Mouse (Mus musculus): ENCODE measurements around the gene Ube2l3.

Ube2l3 gene

DNA sequence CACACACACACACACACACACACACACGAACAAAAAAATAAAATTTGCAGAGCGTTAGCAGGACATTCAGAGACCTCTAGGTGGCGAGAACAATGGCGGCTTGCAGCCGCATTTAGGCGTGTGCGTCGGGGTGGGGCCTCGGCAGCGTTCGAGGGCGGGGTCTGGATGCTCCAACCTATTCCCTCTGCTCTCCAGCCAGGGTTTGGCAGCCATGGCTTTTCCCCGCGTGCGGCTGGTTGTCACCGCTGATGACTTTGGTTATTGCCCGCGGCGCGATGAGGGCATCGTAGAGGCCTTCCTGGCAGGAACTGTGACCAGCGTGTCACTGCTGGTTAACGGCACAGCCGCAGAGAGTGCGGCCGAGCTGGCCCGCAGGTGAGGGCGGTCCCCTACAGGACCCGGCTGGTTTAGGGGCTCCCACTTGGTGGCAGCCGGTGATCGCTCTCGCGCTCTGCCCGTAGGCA lies 55.6 kb downstream of the Ube2l3 start, which contains the start of gene Ccdc116:
Ccdc116 (minus strand) TSS at position 458 of the 464 bp plus-strand sequence.
- DNase-seq (ENCODE audit: low read depth): no peak

DNA sequence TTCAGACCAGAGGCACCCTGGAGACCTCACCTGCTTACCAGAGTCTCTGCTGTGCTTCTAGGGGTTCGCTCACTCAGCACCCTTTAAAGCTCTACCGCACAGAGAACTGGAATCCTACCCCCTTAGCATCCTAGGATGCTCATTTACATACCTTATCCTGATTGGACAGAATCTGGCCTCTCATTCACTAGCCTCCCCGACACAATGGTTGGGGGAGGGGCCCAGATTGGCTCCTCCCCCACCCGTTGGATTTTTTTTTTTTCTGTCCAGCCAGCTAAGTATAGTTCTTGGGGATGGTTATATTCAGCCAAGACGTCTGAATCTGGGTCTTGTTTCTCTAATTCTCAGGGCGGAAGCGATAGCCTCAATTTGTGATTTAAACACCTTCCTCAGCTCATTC lies 58.1 kb downstream of the Ube2l3 start, which contains the start of gene Ydjc:
Ydjc (plus strand) TSS at position 283 of the 400 bp plus-strand sequence.
- DNase-seq (ENCODE audit: low read depth): peak; percentile 57

DNA sequence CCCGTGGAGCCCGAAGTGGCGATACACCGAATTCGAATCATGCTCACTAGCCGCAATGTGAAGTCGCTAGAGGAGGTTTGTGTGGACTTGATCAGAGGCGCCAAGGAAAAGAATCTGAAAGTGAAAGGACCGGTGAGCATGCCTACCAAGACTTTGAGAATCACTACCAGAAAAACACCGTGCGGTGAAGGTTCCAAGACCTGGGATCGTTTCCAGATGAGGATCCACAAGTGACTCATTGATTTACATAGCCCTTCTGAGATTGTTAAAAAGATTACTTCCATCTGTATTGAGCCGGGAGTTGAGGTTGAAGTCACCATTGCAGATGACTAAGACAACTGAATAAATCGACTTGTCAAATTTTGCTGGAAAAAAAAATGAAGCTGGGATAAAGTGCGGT lies 65.1 kb downstream of the Ube2l3 start:
- DNase-seq (ENCODE audit: low read depth): peak; percentile 24

DNA sequence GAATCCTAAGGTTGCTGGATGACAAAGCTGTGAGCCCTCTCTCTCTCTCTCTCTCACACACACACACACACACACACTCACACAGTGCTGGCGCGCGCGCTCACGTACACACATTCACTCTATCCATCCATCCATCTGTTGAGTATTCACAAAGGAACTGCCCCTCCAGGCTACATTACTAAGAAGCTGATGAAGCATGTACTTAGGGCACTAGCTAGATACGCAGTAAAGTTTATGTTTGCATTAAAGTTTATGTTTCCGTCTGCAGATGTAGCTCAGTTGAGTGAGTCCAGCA lies 69.6 kb downstream of the Ube2l3 start:
- DNase-seq (ENCODE audit: low read depth): no peak

DNA sequence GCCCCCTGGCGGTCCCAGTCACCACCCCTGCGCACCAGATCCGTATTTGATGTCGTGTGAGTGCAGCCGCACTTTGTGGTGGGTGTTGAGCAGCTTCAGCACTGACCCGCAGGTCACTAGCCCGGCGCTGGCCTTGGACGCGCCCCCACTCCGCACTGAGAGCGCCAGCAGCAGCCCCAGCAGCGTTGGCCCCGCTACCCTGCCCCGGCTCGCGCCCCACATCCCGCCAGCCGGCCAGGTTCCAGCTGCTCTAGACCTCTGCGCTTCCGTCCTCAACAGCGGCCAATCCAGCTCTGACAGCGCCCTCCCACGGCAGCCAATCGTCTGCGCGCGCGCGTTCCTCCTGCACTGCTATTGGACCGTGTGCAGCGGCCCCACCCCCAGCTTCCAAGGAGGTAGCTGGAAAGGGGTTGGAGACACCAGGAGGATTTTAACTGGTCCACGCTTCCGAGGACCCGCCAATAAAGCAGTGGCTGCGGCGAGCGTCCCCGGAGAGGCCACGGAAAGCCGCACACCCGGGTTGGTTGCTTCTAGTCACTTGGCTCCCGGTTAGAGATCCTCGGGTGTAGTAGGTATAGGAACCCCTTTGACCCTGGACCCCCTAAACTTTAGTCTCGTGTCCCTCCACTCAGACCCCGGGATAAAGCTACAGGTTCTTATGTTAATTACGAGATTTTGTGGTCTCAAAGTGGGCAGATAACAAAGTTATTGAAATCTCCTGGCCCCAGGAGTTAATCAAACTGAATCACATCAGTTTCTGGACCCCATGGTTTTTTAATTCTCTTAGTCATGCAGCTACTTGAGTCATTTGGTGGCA lies 70.2 kb downstream of the Ube2l3 start, which contains the start of gene Sdf2l1:
Sdf2l1 (minus strand) TSS at position 295 of the 817 bp plus-strand sequence.
- DNase-seq (ENCODE audit: low read depth): peak; percentile 97

DNA sequence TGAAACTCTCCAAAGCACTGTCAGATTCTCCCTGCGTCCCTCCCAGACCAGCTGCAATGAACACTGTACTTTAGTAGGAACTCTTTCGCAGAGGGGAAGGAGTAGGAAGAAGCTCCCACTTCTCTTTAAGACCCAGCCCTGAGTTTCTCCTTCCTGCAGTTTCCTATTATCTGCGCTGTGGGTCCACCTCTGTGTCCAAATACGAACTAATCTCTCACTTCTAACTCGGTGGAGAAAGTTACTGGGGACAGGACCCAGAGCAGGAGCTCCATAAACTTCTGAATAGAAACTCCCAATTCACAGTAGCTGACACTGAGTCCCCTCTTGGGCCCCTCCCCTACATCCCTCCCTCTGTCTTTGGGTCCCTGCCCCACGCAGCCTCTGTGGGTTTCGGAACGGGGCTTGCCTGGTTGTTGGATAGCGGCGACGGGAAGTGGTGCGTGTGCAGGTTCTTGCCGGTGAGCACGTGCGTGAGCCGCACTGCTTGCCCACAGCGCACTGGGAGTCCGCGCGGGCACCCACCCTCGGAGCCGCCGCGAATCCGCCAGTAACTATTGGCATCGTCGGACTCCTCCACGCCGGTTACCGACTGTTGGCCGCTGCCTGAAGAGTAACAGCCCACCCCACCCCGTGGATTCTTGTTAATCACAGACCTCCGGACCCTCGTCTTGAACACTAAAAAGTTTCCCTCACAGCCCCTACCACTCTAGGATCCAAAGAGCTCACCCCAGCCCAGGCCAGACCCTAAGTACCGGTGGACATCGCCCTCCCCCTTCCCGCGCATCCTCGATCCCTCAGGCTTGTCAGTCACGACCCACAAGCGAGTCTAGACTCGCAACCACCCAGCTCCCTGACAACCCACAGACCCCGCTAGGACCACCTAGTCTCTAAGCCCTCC lies 71.0 kb downstream of the Ube2l3 start:
- DNase-seq (ENCODE audit: low read depth): peak; percentile 26

DNA sequence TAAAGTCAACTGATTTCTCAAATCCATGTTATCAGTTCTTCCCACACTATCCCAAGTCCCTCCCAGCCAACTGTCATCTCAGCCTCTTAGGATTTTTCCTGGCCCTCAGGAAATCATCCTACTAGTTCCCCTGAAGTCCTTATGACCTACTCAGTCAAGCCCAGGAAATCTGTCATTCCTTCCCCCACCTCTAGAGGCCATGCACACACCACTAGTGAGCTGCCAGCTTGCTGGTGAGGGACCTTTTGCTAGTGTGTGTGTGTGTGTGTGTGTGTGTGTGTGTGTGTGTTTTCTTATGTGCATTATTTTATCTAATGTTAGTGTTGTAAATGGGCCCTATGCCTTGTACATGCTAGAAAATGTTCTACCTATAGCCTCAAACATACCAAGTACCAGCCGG lies 75.2 kb downstream of the Ube2l3 start:
- peak; percentile 90 for DNase-seq (ENCODE audit: low read depth)

DNA sequence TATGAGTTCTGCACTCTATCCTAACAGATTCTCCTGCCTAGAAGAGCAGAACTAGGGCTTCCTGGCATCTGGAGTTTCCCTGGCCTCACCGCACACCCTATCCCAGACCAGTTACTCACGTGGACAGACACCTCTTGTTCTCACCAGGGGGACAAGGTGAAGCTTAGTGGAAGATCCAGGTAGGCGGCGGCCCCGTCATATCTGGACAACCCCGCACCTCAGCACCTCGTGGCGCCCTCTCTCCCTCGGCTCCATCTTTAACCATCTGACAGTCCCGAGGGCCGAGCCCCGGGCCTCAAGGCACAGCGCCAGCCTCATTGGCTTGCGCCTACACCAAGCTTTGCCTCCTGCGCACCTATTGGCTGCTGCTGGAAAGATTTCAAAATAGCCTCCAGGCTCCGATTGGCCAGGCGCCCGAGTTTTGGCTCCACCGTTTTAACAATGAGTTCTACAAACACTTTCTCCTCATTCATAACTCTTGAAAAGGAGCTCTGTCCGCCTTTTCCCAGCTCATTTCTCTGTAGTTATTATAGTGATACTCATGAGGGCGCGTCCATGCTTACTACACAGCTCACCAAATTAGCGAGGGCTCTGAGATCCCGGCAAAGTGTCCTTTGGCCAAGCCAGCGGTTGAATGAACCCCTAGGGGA lies 77.5 kb downstream of the Ube2l3 start, which contains the start of gene 2610318N02Rik:
2610318N02Rik (minus strand) TSS at position 297 of the 650 bp plus-strand sequence.
- DNase-seq (ENCODE audit: low read depth): peak; percentile 94

DNA sequence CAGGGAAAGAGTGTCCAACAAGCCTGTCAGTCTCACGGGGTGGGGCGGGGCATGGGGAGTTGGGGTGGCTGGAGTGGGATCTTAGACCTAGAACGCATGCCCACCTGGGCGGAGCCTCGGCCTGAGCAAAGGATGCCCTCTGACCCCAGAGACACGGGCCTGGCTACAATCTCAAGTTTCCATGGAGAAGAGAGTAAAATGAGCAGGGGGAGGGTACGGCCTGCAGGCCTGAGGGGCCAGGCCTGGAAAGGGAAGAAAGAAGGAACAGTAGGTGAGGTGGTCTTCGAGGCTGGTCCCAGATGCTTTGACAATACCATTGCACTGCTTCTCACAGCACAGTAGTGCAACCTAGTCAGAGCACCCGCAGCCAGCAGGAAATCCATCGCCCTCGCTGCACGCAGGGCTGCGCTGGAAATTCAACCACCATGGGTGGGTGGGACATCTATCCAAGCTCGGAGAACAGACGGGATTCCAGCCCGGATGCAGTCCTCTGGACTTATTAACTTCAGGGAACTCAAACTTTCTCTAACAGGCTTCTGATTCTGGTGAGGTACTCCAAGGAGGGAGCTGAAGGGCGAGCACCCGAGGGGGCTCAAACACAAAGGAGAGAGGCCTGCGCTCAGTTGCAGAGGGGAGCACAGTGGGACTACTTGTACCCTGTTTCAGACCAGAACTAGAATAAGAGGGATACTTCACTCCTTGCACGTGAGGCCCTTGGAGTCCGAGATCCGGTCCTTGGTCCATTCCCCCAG lies 78.2 kb downstream of the Ube2l3 start:
- peak; percentile 38 for DNase-seq (ENCODE audit: low read depth)

DNA sequence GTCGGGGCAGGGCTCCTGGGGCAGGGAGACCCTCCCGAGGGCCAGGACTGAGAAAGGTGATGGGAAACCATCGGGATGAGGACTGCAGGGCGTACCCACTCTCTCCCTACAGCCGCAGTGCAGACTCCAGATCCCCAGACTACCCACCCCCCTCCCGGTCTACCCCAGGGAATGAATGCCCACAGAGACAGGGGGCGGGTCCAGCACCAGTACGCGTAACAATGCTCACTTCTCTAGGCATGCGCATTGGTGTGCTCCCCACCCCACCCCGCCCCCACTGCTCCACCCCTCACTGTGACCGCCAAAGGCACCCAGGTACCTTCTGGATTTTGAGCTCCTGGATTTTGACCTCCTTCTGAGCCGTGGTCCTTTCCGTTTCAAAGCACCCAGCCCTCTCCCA lies 80.9 kb downstream of the Ube2l3 start:
- no peak for DNase-seq (ENCODE audit: low read depth)

DNA sequence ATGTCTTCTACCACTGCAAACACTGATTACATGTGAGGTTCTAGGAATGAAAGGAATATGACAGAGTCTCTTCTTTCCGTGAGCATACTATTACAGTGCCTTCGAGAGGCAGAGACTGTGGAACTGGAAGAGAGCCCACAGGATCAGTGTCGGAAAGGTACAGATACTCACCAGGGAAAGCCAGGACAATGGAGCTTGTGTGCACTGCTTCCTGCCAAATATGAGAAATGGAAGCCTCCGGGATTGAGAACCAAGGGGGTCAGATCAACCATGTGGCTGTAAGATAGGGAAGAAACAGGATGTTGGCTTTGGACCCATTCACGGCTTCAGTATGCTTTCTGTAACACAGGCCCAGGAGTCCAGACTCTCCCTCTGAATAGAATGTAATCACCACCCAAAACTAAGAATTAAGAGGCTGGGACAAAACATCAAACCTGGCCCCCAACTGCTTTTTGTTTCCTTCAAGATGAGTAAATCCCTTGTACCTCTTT lies 85.1 kb downstream of the Ube2l3 start:
- no peak for DNase-seq (ENCODE audit: low read depth)

DNA sequence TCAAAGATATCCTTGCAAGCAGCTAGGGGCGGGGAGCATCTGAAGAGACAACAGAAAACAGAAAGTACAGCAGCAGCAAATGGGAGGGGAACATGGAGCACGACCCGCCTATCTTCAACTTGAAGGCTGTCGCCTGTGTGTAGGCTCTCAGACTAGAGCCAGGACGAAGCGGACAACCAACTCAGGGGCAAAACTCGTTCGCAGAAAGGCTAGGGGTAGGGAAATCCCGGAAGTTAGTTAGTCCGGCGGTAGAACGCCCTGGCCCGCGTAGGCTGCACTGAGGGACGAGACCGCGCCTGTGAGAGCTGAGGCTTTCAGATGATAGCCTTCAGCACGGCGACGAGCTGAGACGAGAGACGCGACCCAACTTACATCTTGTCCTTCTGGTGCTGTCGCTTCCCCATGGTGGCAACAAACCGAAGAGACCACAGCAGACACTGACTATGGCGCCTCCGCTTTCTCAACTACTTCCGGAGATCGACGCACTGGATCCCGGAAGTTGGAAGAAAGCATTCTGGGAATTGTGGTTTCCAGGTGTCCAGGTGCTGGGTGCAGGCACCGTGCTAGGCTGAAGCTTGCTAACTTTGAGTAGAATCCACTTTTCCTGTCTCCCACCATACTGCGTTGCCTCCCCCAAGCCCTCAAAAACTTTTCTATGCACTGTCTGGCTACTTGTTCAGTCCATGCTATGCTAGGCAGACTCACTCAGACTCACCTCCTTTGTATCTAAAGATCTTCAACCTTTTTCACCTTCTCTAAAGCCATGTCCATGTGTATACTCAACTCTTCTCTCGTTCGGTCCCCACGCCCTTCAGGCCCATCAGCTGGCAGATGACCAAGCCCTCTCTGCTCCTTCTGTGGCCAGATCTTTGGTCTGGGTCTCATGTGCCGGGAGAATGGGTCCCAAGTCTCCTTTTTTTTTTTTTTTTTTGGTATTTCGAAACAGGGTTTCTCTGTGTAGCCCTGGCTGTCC lies 91.4 kb downstream of the Ube2l3 start, which contains the start of gene Ppil2:
Ppil2 (minus strand) TSS at position 487 of the 973 bp plus-strand sequence.
- DNase-seq (ENCODE audit: low read depth): peak; percentile 84

DNA sequence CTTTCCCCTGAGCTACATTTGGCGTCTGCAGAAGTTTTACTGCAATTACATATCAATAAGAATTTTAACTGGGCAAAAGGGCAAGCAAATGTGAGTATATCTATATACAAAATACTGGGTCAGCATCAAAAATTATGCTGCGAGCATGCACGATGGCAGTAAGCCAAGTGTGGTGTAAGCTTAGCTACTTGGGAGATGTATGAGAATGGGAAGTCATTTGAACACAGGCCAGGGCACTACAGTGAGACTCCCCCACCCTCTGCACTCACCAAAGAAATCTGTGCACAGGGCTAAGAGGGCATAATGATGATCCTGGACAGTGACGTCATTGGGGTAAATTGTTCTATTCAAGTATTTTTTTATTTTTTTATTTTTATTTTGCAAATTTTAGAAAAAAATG lies 97.8 kb downstream of the Ube2l3 start:
- DNase-seq (ENCODE audit: low read depth): no peak

DNA sequence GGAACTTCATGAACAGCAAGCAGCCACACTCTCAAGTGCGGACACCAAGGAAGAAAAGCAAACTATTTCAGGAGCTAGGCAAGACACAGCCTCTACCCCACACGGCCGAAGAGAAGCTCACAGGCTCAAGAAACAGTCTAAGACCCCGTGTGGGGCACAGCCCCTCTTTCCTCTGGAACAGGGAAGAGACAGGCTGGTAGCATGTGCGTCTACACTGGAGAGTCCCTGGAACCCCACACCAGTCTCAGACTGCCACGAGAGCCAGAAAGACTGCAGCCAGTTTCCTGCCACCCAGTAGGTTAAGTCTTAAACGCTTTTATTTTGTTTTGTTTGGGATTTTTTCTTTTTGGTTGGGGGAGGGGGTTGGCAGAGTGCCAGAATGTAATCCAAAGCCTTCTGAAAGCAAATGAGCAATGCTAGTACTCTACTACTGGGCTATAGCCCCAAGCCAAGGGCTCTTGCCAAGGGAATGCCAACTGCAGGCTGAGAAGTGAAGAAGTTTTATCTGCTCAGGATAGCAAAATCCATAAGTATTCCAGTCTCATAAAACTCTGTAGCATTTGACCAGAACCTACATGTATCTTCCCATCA lies 99.7 kb downstream of the Ube2l3 start:
- DNase-seq (ENCODE audit: low read depth): no peak

Measured in 416B (cell line).